Mouse (Mus musculus): ENCODE data around the gene Olfr981. TPM values are rescaled to one million over a fixed set of nuclear protein-coding genes. Genes with fewer than 3 reads are reported as not detected.
"Not testable (repeated sequence)": the region's sequence is repeated elsewhere in the genome, so short reads cannot be mapped to it uniquely, and the experiment has no call there.

Gene Olfr981
- polyA plus RNA-seq (2015; fragmentation: Nextera tagmentation; extraction: Ambion mirVana), result not detected in 2 replicates

DNA sequence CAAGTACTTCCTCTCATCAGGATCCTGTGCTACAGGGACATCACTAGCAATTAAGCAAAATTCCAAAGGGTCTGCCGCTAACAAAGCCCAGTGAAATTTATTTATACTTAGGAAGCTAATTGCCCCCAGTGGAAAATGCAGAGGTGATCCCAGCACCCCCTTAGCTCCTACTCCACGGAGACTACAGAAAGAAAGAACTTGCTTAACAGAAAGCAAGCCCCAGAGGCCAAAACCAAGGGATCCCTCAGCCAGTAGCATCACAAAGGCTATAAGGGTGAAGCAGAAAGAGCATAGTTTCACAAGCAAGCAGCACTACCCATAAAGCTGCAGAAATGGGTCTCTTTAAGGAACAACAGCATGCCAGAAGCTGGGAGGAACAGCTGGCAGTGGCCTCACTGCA, at the start of gene Olfr981:
TSS of gene Olfr981 (plus strand) at position 301 of the 400 bp plus-strand sequence.
- Histone ChIP-seq H3K36me3 (ENCODE audit: control insufficient read depth, insufficient read depth, low read length) (no peaks in the 10 kb centered on the region), H3K27me3 (replicated peaks; ENCODE audit: control insufficient read depth, insufficient read depth, low read length) (no peaks in the 10 kb centered on the region), H3K9ac (ENCODE audit: low read depth, low read length) (no peak within 1 kb of the TSS), H3K4me3 (ENCODE audit: low read length) (no peak within 1 kb of the TSS), H3K4me2 (ENCODE audit: low read length) (no peak within 1 kb of the TSS), H3K4me1 (ENCODE audit: control insufficient read depth, insufficient read depth, low read depth, low read length) (no peaks in the 10 kb centered on the region), H3K27ac (ENCODE audit: low read depth, low read length) (no peak within 1 kb of the TSS), H3K9me3 (ENCODE audit: control insufficient read depth, low read length) (no peaks in the 10 kb centered on the region)
- ATAC-seq, result no peak
- WGBS, result 70% methylated on average over 2 of the region's 2 CpGs

DNA sequence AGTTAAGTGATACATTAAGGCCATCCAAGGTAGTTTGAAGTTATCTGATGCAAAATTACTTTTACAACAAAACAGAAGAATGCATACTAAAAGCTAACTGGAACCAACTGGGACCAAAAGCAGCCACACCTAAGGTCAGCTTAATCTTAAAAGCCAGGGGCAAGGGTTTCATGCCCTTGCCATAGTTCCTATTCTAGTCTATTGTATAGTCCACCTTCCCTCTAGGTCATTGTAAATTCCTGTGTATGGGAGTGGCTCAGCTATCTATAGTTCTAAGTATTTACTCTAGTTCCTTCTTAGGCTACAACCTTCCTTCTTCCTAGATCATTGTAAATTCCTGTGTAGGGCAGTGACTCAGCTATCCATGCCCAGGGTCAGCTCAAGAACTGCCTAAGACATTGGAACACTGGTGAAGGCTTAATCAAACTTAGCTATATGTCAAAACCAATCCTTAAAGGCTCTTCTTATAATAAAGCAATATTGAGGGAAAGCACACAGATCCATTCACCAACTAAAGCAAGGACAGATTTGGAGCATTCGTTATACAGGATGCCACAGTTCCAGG, 44.6 kb upstream of the Olfr981 start:
- not testable (repeated sequence) for H3K4me1 ChIP-seq (ENCODE audit: control insufficient read depth, insufficient read depth, low read depth, low read length); H3K4me3 ChIP-seq (ENCODE audit: low read length); H3K4me2 ChIP-seq (ENCODE audit: low read length); H3K9me3 ChIP-seq (ENCODE audit: control insufficient read depth, low read length); H3K36me3 ChIP-seq (ENCODE audit: control insufficient read depth, insufficient read depth, low read length); H3K9ac ChIP-seq (ENCODE audit: low read depth, low read length); H3K27me3 ChIP-seq (replicated peaks; ENCODE audit: control insufficient read depth, insufficient read depth, low read length); ATAC-seq; H3K27ac ChIP-seq (ENCODE audit: low read depth, low read length)
- WGBS, result 92% methylated on average over 1 of the region's 1 CpGs

DNA sequence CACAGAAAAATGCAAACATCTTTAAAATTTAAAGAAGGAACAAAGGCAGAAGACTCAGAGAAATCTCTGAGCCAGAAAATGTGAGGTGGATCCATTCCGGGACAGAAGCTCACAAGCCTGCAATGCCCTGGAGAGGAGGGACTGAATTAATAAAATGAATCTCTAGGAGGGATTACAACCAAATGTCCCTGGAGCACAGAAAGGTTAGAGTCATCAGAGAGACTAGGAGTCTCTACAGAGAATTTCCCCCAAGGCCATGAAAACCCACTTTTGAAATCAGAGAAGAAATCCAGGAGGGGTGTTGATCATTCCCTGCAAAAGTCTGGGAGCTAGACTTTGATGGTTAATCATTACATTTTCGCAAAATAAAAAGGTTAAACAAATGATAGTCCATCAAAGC, 29.5 kb upstream of the Olfr981 start, which contains the start of gene Olfr978:
TSS of gene Olfr978 (plus strand) at position 301 of the 400 bp plus-strand sequence.
- 91% methylated on average over 2 of the region's 2 CpGs for WGBS
- Histone ChIP-seq H3K4me3 (ENCODE audit: low read length) (no peak within 1 kb of the TSS), H3K27me3 (replicated peaks; ENCODE audit: control insufficient read depth, insufficient read depth, low read length) (no peaks in the 10 kb centered on the region), H3K9me3 (ENCODE audit: control insufficient read depth, low read length) (no peaks in the 10 kb centered on the region), H3K4me2 (ENCODE audit: low read length) (no peak within 1 kb of the TSS), H3K9ac (ENCODE audit: low read depth, low read length) (no peak within 1 kb of the TSS), H3K4me1 (ENCODE audit: control insufficient read depth, insufficient read depth, low read depth, low read length) (no peaks in the 10 kb centered on the region), H3K27ac (ENCODE audit: low read depth, low read length) (no peak within 1 kb of the TSS), H3K36me3 (ENCODE audit: control insufficient read depth, insufficient read depth, low read length) (no peaks in the 10 kb centered on the region)
- no peak for ATAC-seq

DNA sequence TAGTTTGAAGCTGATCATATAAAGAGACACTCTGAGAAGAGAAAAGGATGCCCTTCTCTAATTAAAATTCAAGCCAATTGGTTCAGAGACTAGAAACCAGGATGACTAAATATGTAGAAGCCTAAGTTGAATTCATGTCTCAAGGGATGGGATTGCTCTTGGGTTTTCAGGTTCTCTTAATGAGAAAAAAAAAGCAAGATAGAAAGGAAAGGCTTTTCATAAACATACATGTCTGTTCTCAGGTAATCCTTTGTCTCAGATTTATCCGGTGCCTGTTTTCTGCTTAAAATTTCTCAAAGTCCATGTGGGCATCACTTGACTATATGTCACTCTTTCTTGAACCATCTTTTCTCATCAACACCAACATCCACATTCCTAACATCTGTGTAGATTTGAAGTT, 17.9 kb upstream of the Olfr981 start, which contains the start of gene Olfr979:
TSS of gene Olfr979 (minus strand) at position 101 of the 400 bp plus-strand sequence.
- Histone ChIP-seq H3K4me1 (ENCODE audit: control insufficient read depth, insufficient read depth, low read depth, low read length) (no peaks in the 10 kb centered on the region), H3K27ac (ENCODE audit: low read depth, low read length) (no peak within 1 kb of the TSS), H3K36me3 (ENCODE audit: control insufficient read depth, insufficient read depth, low read length) (no peaks in the 10 kb centered on the region), H3K9ac (ENCODE audit: low read depth, low read length) (no peak within 1 kb of the TSS), H3K27me3 (replicated peaks; ENCODE audit: control insufficient read depth, insufficient read depth, low read length) (no peaks in the 10 kb centered on the region), H3K9me3 (ENCODE audit: control insufficient read depth, low read length) (no peaks in the 10 kb centered on the region), H3K4me2 (ENCODE audit: low read length) (no peak within 1 kb of the TSS), H3K4me3 (ENCODE audit: low read length) (no peak within 1 kb of the TSS)
- 100% methylated on average over 1 of the region's 1 CpGs for WGBS
- ATAC-seq, result no peak

DNA sequence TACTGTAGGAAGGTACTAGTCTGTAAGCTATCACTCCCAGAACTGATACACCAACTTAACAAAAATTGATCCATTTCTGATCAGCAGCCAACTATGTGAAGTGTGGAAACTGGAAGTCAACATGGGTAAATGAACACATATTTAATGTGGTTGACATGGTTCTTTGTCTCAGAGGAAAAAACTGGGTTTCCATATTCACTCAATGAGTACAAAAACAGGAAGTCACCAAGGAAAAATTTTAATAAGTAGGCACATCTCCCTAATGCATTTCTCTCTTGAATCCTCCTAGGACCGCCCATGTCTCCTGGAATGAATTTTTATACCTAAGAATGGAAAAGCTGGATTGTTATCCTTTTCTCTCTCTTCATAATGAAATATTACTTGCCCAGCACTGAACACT, 11.8 kb upstream of the Olfr981 start, which contains the start of gene Olfr980:
TSS of gene Olfr980 (minus strand) at position 101 of the 400 bp plus-strand sequence.
- Histone ChIP-seq H3K9me3 (ENCODE audit: control insufficient read depth, low read length) (no peaks in the 10 kb centered on the region), H3K27me3 (replicated peaks; ENCODE audit: control insufficient read depth, insufficient read depth, low read length) (no peaks in the 10 kb centered on the region), H3K4me1 (ENCODE audit: control insufficient read depth, insufficient read depth, low read depth, low read length) (no peaks in the 10 kb centered on the region), H3K4me2 (ENCODE audit: low read length) (no peak within 1 kb of the TSS), H3K36me3 (ENCODE audit: control insufficient read depth, insufficient read depth, low read length) (no peaks in the 10 kb centered on the region), H3K4me3 (ENCODE audit: low read length) (no peak within 1 kb of the TSS), H3K27ac (ENCODE audit: low read depth, low read length) (no peak within 1 kb of the TSS), H3K9ac (ENCODE audit: low read depth, low read length) (no peak within 1 kb of the TSS)
- 94% methylated on average over 1 of the region's 1 CpGs for WGBS
- no peak for ATAC-seq

DNA sequence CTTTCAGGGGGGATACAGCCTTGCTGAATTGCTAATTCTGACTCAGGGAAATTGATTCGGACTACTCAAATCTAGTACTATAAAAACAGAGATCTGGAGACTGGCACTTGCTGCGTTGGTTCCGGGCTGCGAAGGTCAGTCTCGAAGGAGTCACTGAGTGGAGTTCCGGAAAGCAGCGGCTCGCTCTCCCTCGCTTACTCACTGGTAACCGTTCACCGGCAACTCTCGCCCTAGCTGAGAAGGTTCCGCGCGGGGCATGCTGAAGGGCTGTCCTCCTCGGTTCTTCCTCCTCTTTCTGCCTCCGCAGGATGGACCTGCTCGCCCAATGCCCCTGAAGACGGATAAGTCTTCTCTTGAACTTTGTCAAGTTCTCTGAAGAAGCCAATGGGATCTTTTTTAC, 28.9 kb downstream of the Olfr981 start:
- no peaks in the 10 kb centered on the region for H3K9me3 ChIP-seq (ENCODE audit: control insufficient read depth, low read length)
- H3K36me3 ChIP-seq (ENCODE audit: control insufficient read depth, insufficient read depth, low read length), result no peaks in the 10 kb centered on the region
- no peak overlapping the region for H3K4me3 ChIP-seq (ENCODE audit: low read length)
- H3K4me1 ChIP-seq (ENCODE audit: control insufficient read depth, insufficient read depth, low read depth, low read length), result no peaks in the 10 kb centered on the region
- H3K4me2 ChIP-seq (ENCODE audit: low read length), result no peak overlapping the region
- 93% methylated on average over 19 of the region's 19 CpGs for WGBS
- no peaks in the 10 kb centered on the region for H3K27me3 ChIP-seq (replicated peaks; ENCODE audit: control insufficient read depth, insufficient read depth, low read length)
- no peak overlapping the region for H3K9ac ChIP-seq (ENCODE audit: low read depth, low read length)
- no peak overlapping the region for H3K27ac ChIP-seq (ENCODE audit: low read depth, low read length)
- ATAC-seq, result no peak

DNA sequence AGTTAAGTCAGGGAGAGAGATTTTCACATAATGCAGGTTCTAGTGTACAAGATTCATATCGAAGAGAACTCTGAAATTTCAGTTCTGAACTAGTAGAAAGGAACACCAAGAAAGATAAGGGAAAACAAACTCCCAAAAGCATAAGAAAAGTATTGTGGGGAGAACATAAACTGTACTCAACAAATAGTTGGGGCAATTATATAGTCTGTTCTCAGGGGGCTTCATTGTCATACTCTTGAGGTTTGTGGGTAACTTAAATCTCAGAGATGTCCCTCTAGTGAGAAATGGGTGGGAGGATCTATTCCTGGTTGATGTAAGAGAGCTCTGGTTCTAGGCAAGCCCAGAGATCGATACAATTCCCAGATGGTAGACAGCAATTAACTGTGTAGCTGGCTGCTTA, 52.3 kb downstream of the Olfr981 start, which contains the start of gene Olfr982:
TSS of gene Olfr982 (plus strand) at position 301 of the 400 bp plus-strand sequence.
- Histone ChIP-seq H3K4me1 (ENCODE audit: control insufficient read depth, insufficient read depth, low read depth, low read length) (no peaks in the 10 kb centered on the region), H3K9ac (ENCODE audit: low read depth, low read length) (no peak within 1 kb of the TSS), H3K4me3 (ENCODE audit: low read length) (no peak within 1 kb of the TSS), H3K27me3 (replicated peaks; ENCODE audit: control insufficient read depth, insufficient read depth, low read length) (no peaks in the 10 kb centered on the region), H3K36me3 (ENCODE audit: control insufficient read depth, insufficient read depth, low read length) (no peaks in the 10 kb centered on the region), H3K4me2 (ENCODE audit: low read length) (no peak within 1 kb of the TSS), H3K27ac (ENCODE audit: low read depth, low read length) (no peak within 1 kb of the TSS), H3K9me3 (ENCODE audit: control insufficient read depth, low read length) (no peaks in the 10 kb centered on the region)
- ATAC-seq, result no peak
- WGBS, result 79% methylated on average over 2 of the region's 2 CpGs

Other genes starting within 250 kb of the Olfr981 start
- gene Olfr968, start 238.2 kb upstream of the Olfr981 start, polyA plus RNA-seq (2015; fragmentation: Nextera tagmentation; extraction: Ambion mirVana), result not detected in 2 replicates
- gene Olfr969, start 230.5 kb upstream of the Olfr981 start, polyA plus RNA-seq (2015; fragmentation: Nextera tagmentation; extraction: Ambion mirVana), result not detected in 2 replicates
- not detected in 2 replicates for gene Olfr970, start 212.6 kb upstream of the Olfr981 start, polyA plus RNA-seq (2015; fragmentation: Nextera tagmentation; extraction: Ambion mirVana)
- not detected in 2 replicates for gene Olfr971, start 184.6 kb upstream of the Olfr981 start, polyA plus RNA-seq (2015; fragmentation: Nextera tagmentation; extraction: Ambion mirVana)
- gene Olfr972, start 155.0 kb upstream of the Olfr981 start, polyA plus RNA-seq (2015; fragmentation: Nextera tagmentation; extraction: Ambion mirVana), result not detected in 2 replicates
- not detected in 2 replicates for gene Olfr229, start 114.1 kb upstream of the Olfr981 start, polyA plus RNA-seq (2015; fragmentation: Nextera tagmentation; extraction: Ambion mirVana)
- not detected in 2 replicates for gene Olfr974, start 84.0 kb upstream of the Olfr981 start, polyA plus RNA-seq (2015; fragmentation: Nextera tagmentation; extraction: Ambion mirVana)
- gene Olfr975, start 69.4 kb upstream of the Olfr981 start, polyA plus RNA-seq (2015; fragmentation: Nextera tagmentation; extraction: Ambion mirVana), result 0.05 TPM in 1 of 2 replicates, not detected in the other
- not detected in 2 replicates for gene Olfr976, start 60.3 kb upstream of the Olfr981 start, polyA plus RNA-seq (2015; fragmentation: Nextera tagmentation; extraction: Ambion mirVana)
- gene Olfr978, start 29.4 kb upstream of the Olfr981 start, polyA plus RNA-seq (2015; fragmentation: Nextera tagmentation; extraction: Ambion mirVana), result not detected in 2 replicates
- not detected in 2 replicates for gene Olfr979, start 18.0 kb upstream of the Olfr981 start, polyA plus RNA-seq (2015; fragmentation: Nextera tagmentation; extraction: Ambion mirVana)
- gene Olfr980, start 11.9 kb upstream of the Olfr981 start, polyA plus RNA-seq (2015; fragmentation: Nextera tagmentation; extraction: Ambion mirVana), result not detected in 2 replicates
- gene Olfr982, start 52.4 kb downstream of the Olfr981 start, polyA plus RNA-seq (2015; fragmentation: Nextera tagmentation; extraction: Ambion mirVana), result not detected in 2 replicates
- gene Olfr983, start 72.1 kb downstream of the Olfr981 start, polyA plus RNA-seq (2015; fragmentation: Nextera tagmentation; extraction: Ambion mirVana), result not detected in 2 replicates
- gene Olfr984, start 92.7 kb downstream of the Olfr981 start, polyA plus RNA-seq (2015; fragmentation: Nextera tagmentation; extraction: Ambion mirVana), result not detected in 2 replicates
- gene Olfr985, start 108.7 kb downstream of the Olfr981 start, polyA plus RNA-seq (2015; fragmentation: Nextera tagmentation; extraction: Ambion mirVana), result not detected in 2 replicates
- not detected in 2 replicates for gene Tmem225, start 126.7 kb downstream of the Olfr981 start, polyA plus RNA-seq (2015; fragmentation: Nextera tagmentation; extraction: Ambion mirVana)
- gene Olfr986, start 159.5 kb downstream of the Olfr981 start, polyA plus RNA-seq (2015; fragmentation: Nextera tagmentation; extraction: Ambion mirVana), result 0.08 TPM in 1 of 2 replicates, not detected in the other
- gene Zfp202, start 170.9 kb downstream of the Olfr981 start, polyA plus RNA-seq (2015; fragmentation: Nextera tagmentation; extraction: Ambion mirVana), result 11.2 TPM in 2 replicates
- gene Scn3b, start 247.8 kb downstream of the Olfr981 start, polyA plus RNA-seq (2015; fragmentation: Nextera tagmentation; extraction: Ambion mirVana), result 151 and 167 TPM in 2 replicates

All from hindbrain, embryonic 16.5 days (tissue).